Mouse (Mus musculus) adrenal gland, postnatal 14 days (tissue): ENCODE measurements at regions not wholly inside any gene's neighbourhood (a gene's known extent, or its start where the extent isn't known, plus 50 kb on each side); places are given as distances from the start of the nearest gene placed in this dataset.

Experiments
- DNase-seq: peaks from one replicate; pipeline ENCODE4 v3.0.0; 2021; ENCODE audit warnings: mixed read lengths

DNA sequence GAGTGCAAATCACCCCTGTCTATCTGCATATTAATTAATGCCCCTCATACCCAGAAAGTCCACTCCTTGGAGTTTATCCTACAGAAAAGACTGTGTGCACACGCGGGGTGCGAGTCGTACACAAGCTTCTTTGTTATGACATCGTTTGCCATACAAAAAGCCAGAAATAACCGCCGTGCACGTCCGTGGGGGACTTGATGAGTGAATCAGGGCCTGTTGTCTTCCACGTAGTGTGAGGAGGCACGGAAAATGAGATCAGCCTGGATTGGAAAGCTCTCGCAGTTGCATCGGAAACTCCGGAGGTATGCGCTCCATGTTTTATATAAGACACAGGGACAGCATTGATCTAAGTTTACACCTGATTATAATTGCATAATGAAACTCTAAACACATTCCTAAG, 120.3 kb downstream of the Etnk1 start:
- DNase-seq, result no peak

DNA sequence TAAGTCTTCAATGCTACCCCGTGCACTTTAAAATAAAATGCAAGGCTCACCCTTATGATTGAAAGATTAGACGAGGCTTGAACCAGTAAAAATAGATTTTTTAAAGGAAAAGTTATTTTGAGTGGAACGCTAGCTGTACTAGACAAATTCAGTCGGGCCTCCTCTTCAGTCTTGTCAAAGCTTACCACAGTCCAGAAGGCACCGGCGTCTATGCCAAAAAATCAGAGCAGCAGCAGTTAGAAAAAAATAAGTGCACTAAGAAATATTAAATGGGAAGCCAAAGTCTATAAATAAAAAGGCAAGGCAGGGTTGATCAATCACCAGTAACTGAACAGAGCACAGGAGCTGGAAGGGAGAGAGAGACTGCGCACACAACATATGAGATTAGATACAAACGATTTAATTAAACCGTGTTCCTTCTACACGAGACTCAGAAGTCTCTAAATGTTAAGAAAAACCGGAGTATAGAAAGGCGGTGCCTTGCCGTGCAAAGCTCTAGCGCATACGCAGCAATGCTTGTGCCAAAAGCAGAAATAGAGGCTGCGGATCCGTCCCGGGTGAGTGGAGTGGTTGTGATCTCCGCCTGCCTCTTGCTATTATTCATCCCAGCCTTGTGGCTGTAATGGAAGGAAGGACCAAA, 121.6 kb downstream of the Etnk1 start:
- DNase-seq, result no peak

DNA sequence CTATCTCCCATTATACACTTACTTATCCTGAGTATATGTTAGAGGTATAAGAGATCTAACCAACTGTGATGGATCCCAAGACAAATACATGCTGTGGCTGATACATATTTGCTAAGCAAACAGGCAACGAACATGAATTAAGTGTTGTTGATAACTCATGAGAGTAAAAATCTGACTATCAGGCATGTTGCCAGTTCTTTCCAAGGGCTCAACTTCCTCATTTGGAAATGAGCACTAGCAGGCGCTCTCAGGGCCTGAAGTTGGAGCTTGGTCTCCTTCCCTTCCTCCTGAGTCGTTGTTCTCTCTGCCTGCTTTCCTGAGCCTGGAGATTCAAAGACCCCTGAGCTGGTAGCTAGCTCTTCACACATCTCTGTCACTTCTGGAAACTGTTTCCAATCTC, 126.6 kb downstream of the Etnk1 start:
- no peak for DNase-seq

DNA sequence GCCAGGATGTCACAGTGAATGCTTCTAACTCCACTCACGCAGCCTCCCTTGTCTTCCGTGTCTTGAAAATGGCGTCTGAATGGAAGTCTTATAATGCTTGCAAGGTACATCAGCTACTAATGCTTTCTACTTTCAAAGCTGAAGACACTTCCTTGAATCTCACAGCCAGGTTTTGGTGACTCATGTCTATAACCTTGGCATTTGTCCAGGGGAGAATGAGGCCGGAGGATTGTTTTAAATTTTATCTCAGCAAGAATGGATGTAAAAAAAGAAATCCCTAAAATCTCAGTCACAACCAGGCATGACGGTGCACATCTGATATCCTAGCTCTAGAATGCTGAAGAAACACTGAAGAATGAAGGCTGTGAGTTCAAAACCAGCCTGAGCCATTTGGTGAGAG, 131.4 kb downstream of the Etnk1 start:
- no peak for DNase-seq

DNA sequence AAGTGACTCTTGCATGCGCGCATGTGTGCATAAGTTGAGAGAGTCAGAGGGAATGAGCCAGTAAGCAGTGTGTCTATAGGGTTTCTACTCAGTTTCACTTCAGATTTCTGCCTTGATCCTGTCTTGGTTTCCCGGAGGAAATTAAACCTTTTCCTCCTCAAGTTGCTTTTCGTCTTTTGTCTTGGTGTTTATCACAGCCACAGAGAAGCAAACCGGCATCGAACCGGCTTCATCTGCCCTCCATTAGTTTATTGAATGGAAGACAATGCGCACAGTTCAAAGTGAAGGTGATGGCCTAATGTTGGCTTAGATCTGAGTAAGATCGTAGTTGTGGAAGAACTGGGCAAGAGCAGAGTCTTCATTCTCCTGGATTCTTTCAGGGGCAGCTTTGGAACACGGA, 134.4 kb downstream of the Etnk1 start:
- DNase-seq, result no peak

DNA sequence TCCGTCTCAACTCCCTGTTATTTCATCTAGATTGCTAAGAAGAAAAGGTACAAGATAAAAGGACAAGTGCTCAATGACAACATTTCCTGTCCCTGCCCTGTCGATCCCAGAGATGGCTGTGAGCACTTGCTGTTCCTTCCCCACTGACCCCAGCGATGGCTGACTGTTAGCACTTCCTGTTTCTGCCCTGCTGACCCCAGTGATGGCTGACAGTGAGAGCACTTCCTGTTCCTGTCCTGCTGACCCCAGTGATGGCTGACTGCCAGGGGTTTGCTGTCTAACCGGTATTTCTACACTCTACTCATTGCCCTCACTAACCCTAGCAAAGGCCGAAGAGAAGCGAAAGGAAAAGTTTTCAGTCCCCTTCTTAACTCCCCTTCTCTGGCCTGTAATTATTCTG, 140.3 kb downstream of the Etnk1 start:
- DNase-seq, result peak; percentile 75

DNA sequence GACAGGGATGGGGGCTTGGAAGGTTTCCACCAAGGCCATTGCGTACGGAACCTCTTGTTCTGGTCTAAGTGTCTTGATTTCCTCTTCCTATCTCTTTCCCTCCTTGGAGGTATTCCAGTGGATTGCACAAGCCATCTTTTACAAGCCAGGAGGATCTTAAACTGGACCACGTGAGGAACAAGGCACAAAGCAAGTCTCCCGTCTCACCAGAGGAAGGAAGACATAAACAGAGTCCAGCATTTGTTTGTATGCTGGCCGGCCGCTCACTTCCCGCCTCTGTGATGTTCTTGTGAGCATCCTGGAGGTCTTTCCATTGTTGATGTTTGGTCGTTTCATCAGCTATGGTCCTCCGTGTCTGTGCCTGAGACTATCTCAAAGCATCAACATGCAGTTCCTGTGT, 148.8 kb downstream of the Etnk1 start:
- peak; percentile 31 for DNase-seq

DNA sequence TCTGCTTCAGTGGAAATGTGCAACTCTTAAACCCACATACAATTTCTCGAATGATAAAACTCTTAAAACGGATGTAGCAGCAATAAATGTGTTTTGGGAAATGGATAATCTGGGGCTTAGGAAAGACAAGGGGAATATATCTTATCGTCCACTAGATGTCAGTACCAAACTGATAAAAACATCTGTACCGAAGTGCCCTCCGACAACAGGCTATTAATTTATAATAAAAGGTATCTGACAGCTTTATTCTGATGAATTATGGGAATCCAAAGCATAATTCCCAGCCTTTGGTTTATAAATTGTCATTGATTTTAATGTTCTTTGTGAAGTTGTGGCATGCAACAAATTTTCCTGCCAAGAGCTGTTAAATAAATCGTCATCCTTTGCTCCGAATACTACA, 153.4 kb downstream of the Etnk1 start:
- DNase-seq, result no peak

DNA sequence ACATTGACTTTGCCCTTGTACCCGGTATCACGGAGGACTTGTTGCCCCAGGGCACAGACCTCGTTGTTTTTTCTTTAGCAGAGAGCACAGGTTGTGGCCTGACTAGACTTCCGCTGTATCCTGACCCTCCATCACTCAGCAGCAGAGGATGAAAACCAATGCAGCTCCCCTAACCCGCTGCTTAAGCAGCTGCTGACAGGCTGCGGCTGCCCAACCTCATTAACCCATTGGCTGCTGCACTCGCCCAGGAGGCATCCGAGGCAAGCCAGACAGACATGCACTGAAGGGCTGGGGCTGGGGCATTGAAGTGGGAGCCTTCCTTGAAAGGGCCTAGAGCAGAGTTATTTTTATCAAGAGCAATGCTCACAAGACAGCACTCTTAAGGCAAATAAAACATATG, 157.6 kb downstream of the Etnk1 start:
- no peak for DNase-seq

DNA sequence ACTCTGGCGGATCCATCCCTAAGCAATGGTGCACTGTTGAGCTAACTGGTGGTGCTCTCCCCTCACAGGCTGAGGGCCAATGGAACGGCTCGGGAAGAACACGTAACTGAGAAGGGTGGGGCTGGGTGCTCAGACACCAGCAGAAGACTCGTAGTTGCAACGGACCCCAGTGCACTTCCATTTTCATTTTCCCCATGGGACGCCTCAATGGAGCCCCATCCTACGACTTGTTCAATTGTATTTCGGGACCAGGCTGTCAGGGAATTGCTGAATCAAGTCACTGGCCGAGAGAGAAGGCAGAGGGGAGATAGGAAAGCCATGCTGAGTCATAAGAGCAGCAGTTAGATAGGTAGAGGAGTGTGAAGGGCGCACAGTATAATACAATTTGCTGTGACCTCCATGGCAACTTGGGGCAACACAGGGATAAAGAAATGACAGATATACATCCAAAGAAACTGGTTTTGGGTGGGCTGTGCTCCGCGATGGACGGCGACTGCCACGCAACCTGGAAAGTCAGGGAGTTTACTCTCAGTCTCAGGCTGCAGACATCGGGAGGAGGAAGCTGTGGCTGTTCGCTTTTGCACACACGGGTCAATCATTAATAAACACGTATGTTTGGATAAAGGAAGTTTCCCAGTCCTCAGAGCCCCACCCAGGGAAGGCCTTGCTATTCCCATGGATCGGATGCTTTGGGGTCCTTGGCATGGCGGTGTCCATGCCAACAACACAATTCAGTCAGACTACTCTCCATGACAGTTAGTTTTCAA, 160.1 kb downstream of the Etnk1 start:
- DNase-seq, result peak; percentile 13

DNA sequence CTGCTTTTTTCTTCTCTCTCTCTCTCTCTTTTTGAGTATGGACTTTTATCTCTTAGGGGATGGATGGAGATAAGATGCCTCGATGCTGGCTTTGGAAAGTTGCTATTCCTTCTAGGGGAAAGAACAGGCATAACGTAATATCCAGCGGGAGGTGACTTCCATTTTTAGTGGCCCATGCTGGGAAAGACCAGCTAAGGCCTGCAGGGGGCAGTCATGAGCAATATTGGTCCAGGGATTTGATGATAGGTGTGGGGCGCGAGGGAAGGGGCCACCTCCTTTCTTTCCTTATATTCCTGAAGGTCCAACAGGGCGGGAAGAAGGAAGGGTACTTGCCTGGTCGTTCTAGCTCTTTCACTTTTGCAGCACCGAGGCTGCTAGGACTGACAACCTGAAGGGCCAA, 160.8 kb downstream of the Etnk1 start:
- no peak for DNase-seq

DNA sequence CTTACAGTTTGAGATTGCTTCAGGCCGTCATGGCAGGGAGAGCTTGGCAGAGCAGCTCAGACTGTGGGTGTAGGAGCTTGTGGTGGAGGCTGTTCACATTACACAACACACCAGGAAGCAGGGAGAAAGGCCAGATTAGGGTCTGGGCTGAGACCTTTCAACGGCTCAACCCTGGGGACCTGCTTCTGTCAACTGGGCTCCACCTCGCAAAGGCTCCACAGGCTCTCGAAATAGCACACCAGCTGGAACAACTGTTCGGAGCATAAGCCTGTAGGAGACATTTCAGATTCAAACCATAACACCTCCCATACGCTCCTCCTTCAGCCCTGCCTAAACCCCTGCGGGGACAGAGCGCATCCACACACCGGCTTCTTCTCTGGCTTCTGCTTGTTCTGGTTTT, 161.2 kb downstream of the Etnk1 start:
- no peak for DNase-seq

DNA sequence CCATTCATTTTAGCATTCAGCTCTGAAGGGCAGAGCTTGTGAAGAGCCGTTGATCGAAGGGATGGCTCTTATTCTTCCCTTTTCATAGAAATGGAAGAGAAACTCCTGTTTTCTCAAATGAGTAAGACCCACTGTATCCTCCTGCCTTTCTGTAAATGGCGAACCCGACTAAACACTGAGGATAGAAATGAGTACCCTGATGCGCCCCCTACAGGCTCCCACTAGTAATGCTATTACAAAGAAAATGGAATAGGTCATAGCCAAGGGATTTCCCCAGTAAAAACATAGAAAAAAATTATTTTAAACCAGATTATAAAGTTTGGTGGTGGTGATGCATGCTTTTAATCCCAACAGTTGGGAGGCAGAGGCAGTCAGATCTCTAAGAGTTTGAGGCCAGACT, 162.1 kb downstream of the Etnk1 start:
- DNase-seq, result no peak

DNA sequence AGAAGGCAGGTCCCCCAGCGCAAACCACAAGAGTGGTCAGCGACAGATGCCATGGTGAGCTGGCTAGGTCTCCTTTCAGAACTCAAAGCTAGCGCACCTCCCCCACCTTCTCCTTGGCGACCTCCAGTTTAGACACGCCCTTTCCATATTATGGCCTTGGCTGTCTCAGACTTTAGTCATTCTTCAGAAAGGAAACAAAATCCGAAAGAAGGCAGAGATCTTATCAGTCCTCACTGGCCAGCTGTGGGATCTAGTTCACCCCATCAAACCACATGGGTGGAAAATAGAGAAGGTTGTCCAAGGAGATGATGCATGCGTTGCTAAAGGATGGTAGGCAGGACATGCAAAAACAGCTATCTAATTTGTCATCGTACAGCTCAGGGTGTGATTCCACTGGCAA, 166.5 kb downstream of the Etnk1 start:
- DNase-seq, result no peak

DNA sequence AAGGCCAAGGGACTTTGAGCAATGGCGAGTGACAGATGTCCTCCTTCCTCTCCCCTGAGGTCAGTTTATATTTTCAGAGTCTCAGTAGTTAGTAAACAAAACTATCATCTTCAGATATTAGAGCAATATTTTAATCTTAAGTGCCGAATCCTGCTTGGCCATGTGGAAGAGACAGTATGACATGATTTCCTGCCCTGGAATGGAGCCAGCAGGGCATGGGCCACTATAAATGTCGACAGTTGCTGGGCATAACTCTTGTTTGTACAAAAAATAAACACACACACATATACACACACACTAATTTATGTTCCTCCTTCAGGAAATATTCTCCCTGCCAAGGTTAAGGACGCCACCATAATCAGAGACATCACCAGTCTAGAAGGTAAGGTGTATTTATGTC, 169.6 kb downstream of the Etnk1 start:
- no peak for DNase-seq

DNA sequence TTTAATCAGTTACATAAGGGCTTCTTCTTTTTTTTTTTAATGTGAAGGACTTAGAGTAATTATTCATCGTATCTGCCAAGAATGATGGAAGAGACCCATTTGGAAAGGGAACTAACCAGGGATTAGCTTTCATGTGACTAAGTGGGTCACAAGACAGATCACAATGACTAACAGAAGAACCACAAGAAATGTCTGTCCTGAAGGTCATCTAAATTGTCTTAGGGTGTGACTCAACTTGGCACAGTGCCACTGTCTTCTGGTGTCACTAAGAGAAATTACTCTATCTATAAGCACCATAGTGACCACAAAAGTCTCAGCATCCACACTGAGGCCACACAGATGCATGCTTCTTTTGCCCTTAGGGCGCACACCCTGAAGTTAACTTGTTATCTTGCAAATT, 182.0 kb downstream of the Etnk1 start:
- DNase-seq, result peak; percentile 47

DNA sequence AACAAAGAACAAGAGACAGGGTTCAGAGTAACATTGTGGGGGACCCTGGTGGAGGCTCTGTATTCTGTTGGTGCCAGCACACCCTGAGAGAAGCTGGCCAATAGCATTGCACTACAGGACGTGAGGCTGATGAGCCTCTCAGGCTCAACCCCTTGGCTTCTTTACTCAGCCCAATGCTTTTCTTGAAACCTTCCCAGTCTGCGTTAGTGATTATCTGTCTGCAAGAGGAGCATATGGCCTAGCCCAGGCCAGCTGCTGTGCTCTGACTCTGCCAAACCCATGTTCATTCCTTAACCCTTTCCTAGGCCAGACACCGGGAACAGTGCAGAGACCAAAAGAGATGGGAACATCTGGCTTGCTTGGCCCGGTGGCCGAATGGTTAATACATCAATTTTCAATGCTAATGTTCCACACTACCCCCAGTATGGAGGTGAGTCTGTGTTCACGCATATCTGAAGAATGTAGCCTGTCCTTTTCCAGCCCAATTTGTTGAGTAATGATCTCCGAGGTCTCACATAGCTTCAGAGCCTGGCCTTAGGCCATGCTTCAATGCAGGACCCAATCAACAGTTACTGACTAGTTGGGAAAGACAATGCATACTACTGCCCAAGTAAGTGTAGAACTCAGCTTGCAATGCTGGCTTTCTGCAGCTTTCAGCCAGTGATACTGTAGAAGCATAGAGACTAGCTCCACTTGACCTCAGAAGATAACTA, 192.5 kb downstream of the Etnk1 start:
- no peak for DNase-seq

DNA sequence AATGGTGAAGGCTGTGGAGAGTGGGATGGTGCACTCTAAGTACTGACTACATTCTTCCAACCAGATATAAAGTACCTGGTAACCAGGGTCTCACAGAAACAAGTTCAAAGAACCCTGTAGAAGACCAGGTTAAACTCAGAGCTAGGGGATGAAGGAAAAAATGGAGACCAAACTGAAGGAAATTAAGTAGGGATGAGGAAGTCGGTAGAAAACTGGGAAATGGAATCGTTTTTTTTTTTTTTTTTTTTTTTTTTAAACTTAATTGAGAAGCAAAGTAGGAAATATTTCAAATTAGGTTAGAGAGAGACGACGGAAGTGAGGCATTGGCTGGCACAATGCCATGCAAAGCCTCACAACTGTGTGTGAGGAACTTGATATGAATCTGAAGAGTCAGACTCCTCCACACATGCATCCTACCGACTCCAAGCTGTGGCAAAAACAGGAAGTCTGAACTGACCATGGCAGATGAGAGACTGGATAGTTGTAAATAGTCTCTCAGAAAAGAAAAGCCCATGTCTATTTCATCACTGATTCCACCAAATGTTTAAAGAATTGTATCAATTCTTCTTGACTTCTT, 194.2 kb downstream of the Etnk1 start:
- DNase-seq, result no peak

DNA sequence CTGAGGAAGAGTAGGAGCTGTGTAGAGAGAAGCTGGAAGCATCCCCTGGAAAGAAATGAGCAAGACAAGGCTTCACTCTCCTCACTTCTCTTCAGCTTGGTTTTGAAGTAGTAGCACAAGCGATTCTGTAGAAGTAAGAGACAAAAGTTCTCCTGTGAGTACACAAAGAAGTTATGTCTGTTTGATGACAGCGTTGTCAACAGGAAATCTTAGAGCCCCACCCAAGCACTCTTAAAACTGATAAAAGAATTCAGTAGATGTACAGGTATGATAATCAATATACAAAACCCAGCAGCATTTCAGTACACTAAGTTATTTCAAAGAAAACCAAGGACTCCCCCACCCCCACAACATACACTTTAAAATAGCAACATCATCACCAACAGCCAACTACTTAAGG, 194.9 kb downstream of the Etnk1 start:
- DNase-seq, result no peak

DNA sequence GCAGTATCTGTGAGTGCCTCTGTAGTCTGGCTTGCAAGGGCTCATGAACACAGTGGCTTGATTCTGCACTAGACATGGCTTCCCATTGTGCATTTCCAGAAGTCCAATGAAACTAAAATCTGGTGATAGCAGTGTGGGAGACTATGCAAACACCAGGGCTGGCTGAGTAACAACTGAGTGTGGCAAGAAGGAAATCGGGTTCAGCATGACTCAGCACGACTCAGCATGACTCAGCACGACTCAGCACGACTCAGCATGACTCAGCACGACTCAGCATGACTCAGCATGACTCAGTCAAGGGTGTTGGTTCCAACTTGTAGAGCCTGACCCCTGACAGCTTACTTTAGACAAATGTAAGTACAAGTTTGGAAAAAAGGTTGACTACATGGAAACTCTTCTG, 198.8 kb downstream of the Etnk1 start:
- DNase-seq, result peak; percentile 56

DNA sequence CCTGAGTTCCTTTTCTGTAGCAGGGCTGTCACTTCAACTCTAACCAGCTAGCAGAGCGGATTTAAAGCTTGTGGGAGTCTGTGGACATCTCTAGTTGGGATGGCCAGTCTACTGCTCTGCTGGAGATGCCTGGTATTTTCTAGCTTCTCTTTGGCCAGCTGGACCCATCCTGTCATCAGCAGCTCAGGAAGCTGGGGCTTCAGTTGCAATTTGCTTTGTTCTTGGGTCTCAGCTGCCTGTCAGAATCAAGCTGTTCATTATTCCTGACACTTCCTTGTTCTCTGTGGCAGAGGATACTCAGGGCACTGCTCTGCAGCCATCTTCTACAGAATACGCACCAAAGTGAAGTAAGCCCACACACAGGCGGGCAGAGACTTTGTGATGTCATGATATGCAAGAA, 200.8 kb downstream of the Etnk1 start:
- DNase-seq, result no peak

DNA sequence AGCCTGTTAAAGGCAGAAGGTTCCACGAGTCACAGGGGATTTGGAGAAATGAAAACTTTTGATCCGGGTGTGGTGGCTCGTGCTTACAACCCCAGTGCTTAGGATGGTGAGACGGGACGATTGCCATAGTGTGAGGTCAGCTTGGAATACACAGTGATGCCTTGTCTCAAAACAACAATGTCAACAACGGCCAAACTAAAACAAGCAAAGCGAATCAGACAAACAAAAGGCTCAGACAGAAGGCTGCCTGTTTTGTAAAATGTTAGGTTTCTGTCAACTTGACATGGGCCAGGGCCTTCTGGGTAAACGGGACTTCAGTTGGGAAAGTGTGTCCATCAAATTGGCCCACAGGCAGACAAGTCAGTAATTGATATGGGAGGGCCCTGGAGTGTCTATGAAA, 201.6 kb downstream of the Etnk1 start:
- DNase-seq, result no peak

DNA sequence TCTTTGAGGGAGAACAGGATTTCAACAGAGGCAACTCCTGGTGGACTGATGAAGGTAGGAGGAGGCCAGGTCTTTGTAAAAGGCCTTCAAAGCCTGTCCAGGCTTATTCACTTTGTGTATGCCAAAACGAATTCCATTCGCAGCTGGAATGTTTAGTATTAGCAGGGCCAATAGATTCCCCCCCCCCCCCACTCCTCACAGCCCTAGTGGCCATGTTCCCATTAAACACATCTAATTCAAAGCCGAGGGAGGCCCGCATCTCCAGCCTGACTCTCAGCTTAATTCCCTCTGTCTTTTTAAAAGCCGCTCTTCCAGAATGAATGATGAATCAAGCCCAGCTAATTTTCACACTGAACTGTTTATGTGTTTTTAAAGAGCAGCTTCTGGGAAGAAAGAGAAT, 205.5 kb downstream of the Etnk1 start:
- DNase-seq, result no peak
